Mouse (Mus musculus) forebrain, embryonic 14.5 days (tissue): ENCODE data around the gene Odf2l. TPM values are rescaled to one million over a fixed set of nuclear protein-coding genes. Genes with fewer than 3 reads are reported as not detected.
A peak's percentile ranks its signal among the peaks of the same experiment; 100 is the strongest.

Experiments
- ATAC-seq: fragments of 200-750 bp; cut with Nextera tagmentation; 2 replicates; pipeline ENCODE4 v1.8.0; 2017; ENCODE audit warnings: mild to moderate bottlenecking, moderate library complexity
- DNase-seq: peaks from one replicate; pipeline ENCODE4 v3.0.0-alpha.2; 2015; ENCODE audit warnings: low spot score
- H3K27ac ChIP-seq: fragments of 300-500 bp; sonication (generic); 2 replicates; pipeline ENCODE4 v1.5.1; 2014; ENCODE audit warnings: low read depth, mild to moderate bottlenecking, control low read depth, low read length, moderate library complexity
- H3K27me3 ChIP-seq: fragments of 300-500 bp; sonication (generic); replicated peaks from 2 replicates; pipeline ENCODE4 v1.6.1; 2014; ENCODE audit warnings: low read length, control low read depth, mixed read lengths; ENCODE audit not compliant: control insufficient read depth, insufficient read depth
- H3K36me3 ChIP-seq: fragments of 300-500 bp; sonication (generic); 2 replicates; pipeline ENCODE4 v1.6.1; 2014; ENCODE audit warnings: low read length, control low read depth; ENCODE audit not compliant: control insufficient read depth, insufficient read depth
- H3K4me1 ChIP-seq: fragments of 300-500 bp; sonication (generic); 2 replicates; pipeline ENCODE4 v1.6.1; 2014; ENCODE audit warnings: antibody characterized with exemption, low read length, control low read depth; ENCODE audit not compliant: control insufficient read depth, insufficient read depth
- H3K4me2 ChIP-seq: fragments of 300-500 bp; sonication (generic); 2 replicates; pipeline ENCODE4 v1.6.1; 2014; ENCODE audit warnings: mild to moderate bottlenecking, control low read depth, low read length
- H3K4me3 ChIP-seq: fragments of 300-500 bp; sonication (generic); 2 replicates; pipeline ENCODE4 v1.5.1; 2014; ENCODE audit warnings: low read depth, low read length, control low read depth
- H3K9ac ChIP-seq: fragments of 300-500 bp; sonication (generic); 2 replicates; pipeline ENCODE4 v1.6.1; 2014; ENCODE audit warnings: mild to moderate bottlenecking, low read length, control low read depth, moderate library complexity
- H3K9me3 ChIP-seq: fragments of 300-500 bp; sonication (generic); replicated peaks from 2 replicates; pipeline ENCODE4 v1.6.1; 2016; ENCODE audit warnings: low read length, control low read depth, mixed read lengths; ENCODE audit not compliant: control insufficient read depth
- WGBS: fragments of 180-500 bp; shearing (Covaris S2); extraction: QIAGEN DNeasy Blood & Tissue Kit; methylation state at CpG from one replicate; pipeline ENCODE4 v1.1.7; 2014; 5-methylcytosine and 5-hydroxymethylcytosine counted together
- polyA plus RNA-seq: library from polyadenylated mRNA; unstranded; fragments of >200 nt; fragmentation: Nextera tagmentation; extraction: Ambion mirVana; gene quantifications from 2 replicates; pipeline ENCODE4 v1.2.1, GENCODE M21; 2014

Gene Odf2l
- polyA plus RNA-seq, 1 experiment from 2014 or later = 16.6 TPM

DNA sequence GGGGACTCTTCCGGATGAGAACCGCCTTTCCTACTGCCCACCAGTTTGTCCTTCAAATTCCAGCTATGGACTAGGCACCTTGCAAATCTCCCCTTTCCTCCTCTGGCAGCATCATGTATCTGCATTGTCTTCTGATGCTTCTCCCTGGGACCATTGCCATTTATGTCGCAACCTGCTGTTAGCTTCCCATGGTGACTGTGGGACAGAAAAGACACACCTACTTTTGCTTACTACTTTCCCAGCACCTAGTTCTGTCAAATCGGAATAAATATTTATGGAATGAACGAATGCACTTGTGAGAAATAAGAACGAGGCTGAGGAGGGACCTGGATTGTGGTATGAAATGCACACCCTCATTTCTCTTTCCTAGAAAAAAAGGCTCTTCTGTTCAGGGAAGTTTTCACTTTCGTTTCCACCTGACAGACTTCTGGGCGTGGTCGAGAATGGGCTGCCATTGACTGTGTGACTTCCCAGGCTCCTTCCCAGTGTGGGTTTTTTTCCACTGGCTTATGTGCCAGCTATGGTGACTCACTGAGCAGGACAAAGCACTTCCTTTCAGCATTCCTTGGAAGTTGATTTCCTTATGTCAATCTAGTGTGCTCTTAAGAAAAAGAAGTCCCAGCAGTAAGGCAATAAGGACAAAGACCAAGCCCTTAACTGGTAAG lies 16.4 kb upstream of the Odf2l start:
- Histone ChIP-seq H3K4me2 (no peak overlapping the region), H3K36me3 (no peaks in the 10 kb centered on the region), H3K9me3 (no peaks in the 10 kb centered on the region), H3K27me3 (no peaks in the 10 kb centered on the region), H3K9ac (no peak overlapping the region), H3K27ac (no peak overlapping the region), H3K4me3 (no peak overlapping the region), H3K4me1 (no peaks in the 10 kb centered on the region)
- WGBS = 89% methylated on average over 9 of the region's 9 CpGs
- DNase-seq (no peak), ATAC-seq (no peak)

DNA sequence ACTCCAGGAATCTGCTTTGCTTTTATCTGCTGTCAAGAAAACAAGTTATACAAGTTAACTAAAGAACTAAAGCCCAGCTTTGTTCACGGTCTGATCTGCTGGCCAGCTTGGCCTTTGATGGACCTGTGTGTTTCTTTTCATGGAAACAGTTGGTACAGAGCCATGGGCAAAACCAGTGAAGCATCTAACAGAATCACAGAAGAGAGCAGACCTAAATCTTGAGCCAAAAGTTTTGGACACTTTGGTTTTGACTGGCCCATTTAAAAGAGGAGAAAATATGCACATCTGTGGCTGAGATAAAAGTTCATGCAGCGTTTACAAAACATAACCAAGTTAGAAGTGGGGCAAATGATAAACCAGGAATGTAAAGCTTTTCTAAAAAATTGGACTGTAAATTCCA lies 15.1 kb upstream of the Odf2l start:
- H3K4me2 ChIP-seq = no peak overlapping the region
- H3K27ac ChIP-seq = no peak overlapping the region
- H3K9me3 ChIP-seq = no peaks in the 10 kb centered on the region
- H3K36me3 ChIP-seq = no peaks in the 10 kb centered on the region
- no peak for DNase-seq
- no peak overlapping the region for H3K9ac ChIP-seq
- ATAC-seq = no peak
- no peaks in the 10 kb centered on the region for H3K27me3 ChIP-seq
- no peak overlapping the region for H3K4me3 ChIP-seq
- 91% methylated on average over 2 of the region's 2 CpGs for WGBS
- no peaks in the 10 kb centered on the region for H3K4me1 ChIP-seq

DNA sequence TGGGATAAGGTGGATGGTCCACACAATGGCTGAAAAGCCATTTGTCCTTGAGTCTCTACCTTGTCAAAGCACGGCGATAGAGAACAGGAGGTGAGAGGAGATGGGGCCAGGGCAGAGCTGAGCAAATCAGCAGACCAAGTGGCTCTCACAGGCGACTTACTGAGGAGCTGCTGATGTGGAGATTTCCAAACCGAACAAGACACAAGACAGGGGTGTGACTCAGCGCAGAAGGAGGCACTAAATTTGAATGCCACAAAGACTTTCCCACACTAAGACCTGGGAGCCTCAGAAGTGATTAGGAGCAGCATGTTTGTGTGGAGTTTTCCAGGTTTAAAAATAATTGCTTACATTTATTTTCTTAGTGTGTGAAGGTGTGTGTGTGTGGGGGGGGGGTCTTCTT lies 14.6 kb upstream of the Odf2l start:
- H3K27me3 ChIP-seq = no peaks in the 10 kb centered on the region
- no peaks in the 10 kb centered on the region for H3K4me1 ChIP-seq
- H3K4me3 ChIP-seq = no peak overlapping the region
- H3K9ac ChIP-seq = no peak overlapping the region
- 67% methylated on average over 5 of the region's 5 CpGs for WGBS
- H3K27ac ChIP-seq = no peak overlapping the region
- H3K36me3 ChIP-seq = no peaks in the 10 kb centered on the region
- no peak overlapping the region for H3K4me2 ChIP-seq
- H3K9me3 ChIP-seq = no peaks in the 10 kb centered on the region
- no peak for DNase-seq
- no peak for ATAC-seq

DNA sequence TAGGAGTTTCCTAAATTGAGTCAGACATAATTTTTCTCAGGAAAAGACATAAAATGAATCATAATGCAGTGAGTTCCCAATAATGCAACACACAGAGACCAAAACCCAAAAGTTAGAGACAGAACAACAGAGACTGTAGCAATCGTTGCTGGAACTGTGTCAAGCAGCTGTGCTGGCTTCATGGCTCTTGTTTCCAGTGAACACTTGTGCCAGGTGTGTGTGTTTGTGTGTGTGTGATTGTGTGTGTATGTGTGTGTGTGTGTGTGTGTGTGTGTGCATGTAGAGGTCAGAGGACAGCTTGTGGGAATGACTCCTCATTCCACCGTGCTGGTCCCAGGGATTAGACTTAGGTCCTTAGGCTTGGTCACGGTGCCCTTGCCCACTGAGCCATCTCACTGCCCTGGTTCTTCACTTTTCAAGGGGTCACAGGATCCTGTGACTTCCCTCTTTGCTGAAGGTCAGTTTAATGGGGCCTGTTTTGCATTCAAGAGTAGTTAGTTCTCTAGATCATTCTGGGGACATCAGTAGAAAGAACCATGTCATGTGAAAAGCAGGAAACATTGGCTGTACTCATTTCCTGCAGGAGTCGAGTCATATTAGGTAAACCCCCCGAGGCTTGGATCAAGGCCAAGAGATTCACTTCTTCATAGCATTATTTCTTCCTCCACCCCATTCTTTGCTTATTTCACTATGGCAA lies 13.2 kb upstream of the Odf2l start:
- ATAC-seq (no peak), DNase-seq (no peak)
- Histone ChIP-seq H3K4me1 (no peaks in the 10 kb centered on the region), H3K4me3 (no peak overlapping the region), H3K36me3 (no peaks in the 10 kb centered on the region), H3K9ac (no peak overlapping the region), H3K4me2 (no peak overlapping the region), H3K27ac (no peak overlapping the region), H3K9me3 (no peaks in the 10 kb centered on the region), H3K27me3 (no peaks in the 10 kb centered on the region)
- 74% methylated on average over 5 of the region's 5 CpGs for WGBS

DNA sequence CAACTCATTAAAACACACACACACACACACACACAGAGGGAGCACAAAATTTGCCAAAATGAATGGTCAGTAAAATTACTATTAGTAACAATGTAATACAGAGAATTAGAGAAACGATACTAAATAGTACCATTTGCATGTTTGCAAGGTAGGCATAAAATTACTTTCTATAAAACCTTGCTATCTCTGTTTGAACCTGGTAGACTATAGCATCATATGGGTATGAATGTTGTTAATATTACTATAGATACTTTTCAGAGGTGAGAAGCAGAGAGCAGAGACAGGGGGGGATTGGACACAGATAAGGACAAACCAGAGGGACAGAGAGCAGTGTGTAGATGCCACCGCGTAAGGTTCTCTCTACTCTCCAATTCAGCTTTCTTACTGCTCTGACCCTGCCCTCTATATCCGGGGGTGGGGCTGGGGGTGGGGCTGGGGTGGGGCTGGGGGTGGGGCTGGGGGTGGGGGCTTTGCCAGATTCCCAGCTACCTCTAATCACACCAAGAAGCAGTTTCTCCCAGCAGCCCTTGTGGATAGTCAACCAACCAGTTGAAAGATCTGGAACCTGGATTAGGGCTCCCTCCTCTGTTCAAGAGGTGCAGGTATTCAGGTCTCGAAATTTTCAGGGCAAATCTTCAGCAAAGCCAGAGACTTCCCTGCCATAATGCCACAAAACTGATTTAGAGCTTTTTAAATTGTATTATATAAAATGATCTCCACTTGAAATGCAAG lies 12.4 kb upstream of the Odf2l start:
- WGBS = 75% methylated on average over 5 of the region's 5 CpGs
- DNase-seq (no peak), ATAC-seq (no peak)
- Histone ChIP-seq H3K36me3 (no peaks in the 10 kb centered on the region), H3K27ac (no peak overlapping the region), H3K4me3 (no peak overlapping the region), H3K4me2 (no peak overlapping the region), H3K9ac (no peak overlapping the region), H3K27me3 (no peaks in the 10 kb centered on the region), H3K4me1 (no peaks in the 10 kb centered on the region), H3K9me3 (no peaks in the 10 kb centered on the region)

DNA sequence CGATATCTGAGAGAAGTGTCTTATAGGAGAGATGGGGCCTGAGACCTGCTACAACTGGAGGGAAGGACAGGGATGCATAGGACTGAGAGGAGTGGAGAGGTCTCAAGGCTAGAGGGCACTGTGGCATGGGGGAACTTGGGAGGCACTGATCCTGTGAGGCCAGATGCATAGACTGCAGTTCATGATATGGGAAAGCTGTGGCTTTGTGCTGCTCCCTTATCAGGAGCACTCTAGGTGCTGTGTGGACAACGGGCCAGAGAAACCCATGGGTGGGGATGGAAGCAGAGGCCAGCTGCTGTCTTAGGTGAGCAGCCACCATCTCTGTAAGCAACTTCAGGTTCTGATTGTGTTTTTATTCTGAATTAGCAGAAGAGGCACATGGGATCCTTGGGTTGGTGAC lies 3.2 kb upstream of the Odf2l start:
- no peak overlapping the region for H3K4me3 ChIP-seq
- no peaks in the 10 kb centered on the region for H3K36me3 ChIP-seq
- no peak overlapping the region for H3K27ac ChIP-seq
- H3K9me3 ChIP-seq = no peaks in the 10 kb centered on the region
- no peak for ATAC-seq
- H3K9ac ChIP-seq = no peak overlapping the region
- no peak for DNase-seq
- H3K27me3 ChIP-seq = no peaks in the 10 kb centered on the region
- H3K4me1 ChIP-seq = peaks cover 10% of the 10 kb centered on the region; the same call in 1 of the 2 replicates
- 88% methylated on average over 2 of the region's 2 CpGs for WGBS
- no peak overlapping the region for H3K4me2 ChIP-seq

DNA sequence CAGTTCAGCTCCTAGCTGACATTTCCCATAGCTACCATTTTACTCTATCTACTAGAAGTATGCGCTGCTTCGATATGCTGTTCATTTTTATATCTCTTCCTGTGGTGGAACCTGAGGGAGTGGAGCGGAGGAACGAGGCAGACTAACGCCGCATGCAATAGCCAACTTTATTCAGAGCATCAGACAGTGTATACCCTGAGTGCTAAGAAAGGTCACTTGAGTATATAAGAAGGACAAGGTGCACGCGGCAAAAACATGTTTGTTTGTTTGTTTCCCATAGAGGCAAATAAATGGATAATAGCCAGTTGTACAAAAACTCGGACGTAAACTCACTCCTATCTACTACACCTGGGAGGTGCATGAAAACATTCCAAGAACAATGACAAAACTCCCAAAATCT lies 751 bp upstream of the Odf2l start:
- H3K36me3 ChIP-seq = no peaks in the 10 kb centered on the region
- H3K4me2 ChIP-seq = peak overlapping the region; percentile 60
- H3K27ac ChIP-seq = peak overlapping the region; percentile 98; the same call in 1 of the 2 replicates
- WGBS = 83% methylated on average over 10 of the region's 10 CpGs
- DNase-seq (no peak), ATAC-seq (no peak)
- H3K4me3 ChIP-seq = peak overlapping the region; percentile 64
- peaks cover 10% of the 10 kb centered on the region; the same call in 1 of the 2 replicates for H3K4me1 ChIP-seq
- no peaks in the 10 kb centered on the region for H3K9me3 ChIP-seq
- no peaks in the 10 kb centered on the region for H3K27me3 ChIP-seq
- peak overlapping the region; percentile 90 for H3K9ac ChIP-seq

DNA sequence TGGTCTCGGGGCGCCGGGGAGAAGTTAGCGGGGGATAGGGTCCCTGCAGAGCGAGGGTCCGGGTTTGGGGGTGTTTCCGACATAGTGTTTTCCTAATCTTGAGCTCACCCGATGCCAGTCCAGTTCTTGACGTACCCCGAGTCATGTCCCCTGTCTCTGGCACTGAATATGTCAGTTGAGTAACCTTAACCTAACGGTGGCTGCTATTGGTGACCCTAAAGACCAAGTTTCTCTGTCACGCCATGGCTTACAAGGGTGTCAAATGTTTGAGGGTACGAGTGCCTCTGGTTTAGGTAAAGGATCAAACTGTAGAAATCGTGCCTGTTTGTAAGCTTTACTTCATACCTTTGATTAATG lies 592 bp downstream of the Odf2l start:
- Histone ChIP-seq H3K9ac (peak overlapping the region; percentile 90), H3K4me1 (peaks cover 10% of the 10 kb centered on the region; the same call in 1 of the 2 replicates), H3K4me3 (peak overlapping the region; percentile 64), H3K4me2 (peak overlapping the region; percentile 83), H3K36me3 (no peaks in the 10 kb centered on the region), H3K9me3 (no peaks in the 10 kb centered on the region), H3K27me3 (no peaks in the 10 kb centered on the region), H3K27ac (peak overlapping the region; percentile 98; the same call in 1 of the 2 replicates)
- WGBS = 6% methylated on average over 14 of the region's 14 CpGs
- no peak for DNase-seq
- ATAC-seq = no peak

DNA sequence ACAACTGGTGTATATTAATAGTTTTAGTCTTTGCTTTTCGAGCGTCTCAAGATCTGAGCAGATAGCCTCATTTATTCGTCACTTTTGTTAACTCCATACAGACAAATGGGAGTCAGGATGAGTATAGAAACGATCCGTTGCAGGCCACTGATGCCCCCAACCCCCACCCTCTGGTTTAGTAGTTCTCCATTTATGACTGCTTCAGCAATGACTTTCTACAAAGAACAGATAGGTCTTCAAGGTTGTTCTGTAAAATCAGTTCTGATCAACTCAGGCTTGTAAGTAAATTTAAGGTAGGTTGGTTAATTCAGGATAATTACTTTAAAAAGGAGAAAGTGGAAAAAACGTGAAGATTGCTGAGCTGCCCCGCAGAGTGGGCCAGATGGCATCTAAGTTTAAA lies 1.0 kb downstream of the Odf2l start:
- Histone ChIP-seq H3K27ac (no peak overlapping the region), H3K9me3 (no peaks in the 10 kb centered on the region), H3K9ac (peak overlapping the region; percentile 90), H3K4me2 (peak overlapping the region; percentile 83), H3K36me3 (no peaks in the 10 kb centered on the region), H3K27me3 (no peaks in the 10 kb centered on the region), H3K4me1 (peaks cover 10% of the 10 kb centered on the region; the same call in 1 of the 2 replicates), H3K4me3 (peak overlapping the region; percentile 64)
- peak; percentile 6 for DNase-seq
- 73% methylated on average over 7 of the region's 7 CpGs for WGBS
- ATAC-seq = no peak
